Mouse (Mus musculus): ENCODE data around the gene Tcf15. TPM values are rescaled to one million over a fixed set of nuclear protein-coding genes. Genes with fewer than 3 reads are reported as not detected.

Gene Tcf15
- total and polyA plus RNA-seq, 2 experiments from 2014 or later, result 0.69 to 1.6 TPM

DNA sequence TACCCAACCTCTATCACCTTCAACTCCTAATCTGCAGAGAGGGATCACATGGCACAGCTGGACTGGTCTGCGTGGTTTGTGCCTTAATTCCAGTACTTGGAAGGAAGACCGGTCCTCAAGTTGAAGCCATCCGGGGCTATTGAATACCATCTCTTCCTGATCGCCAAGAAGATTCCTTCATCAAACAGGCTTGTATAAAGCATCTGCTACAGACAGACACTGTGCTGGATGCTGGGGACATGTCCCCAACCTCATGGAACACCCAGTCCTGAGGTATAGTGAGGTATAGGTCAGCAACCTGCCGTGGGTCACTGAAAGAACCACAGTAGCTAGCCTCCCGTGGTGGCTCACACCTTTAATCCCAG lies 34.4 kb downstream of the Tcf15 start:
- DNase-seq (no peak), ATAC-seq (no peak)
- H3K36me3 ChIP-seq (ENCODE audit: insufficient read depth), result no peaks in the 10 kb centered on the region
- no peak overlapping the region for H3K4me3 ChIP-seq (ENCODE audit: low read depth, low read length)
- 72% methylated on average over 6 of the region's 6 CpGs for WGBS
- no peaks in the 10 kb centered on the region for H3K27me3 ChIP-seq (ENCODE audit: insufficient read depth, low read length)
- no peak for TF ChIP-seq CTCF (IDR thresholded peaks at IDR 0.05; ENCODE audit: low read depth)
- H3K9me3 ChIP-seq (ENCODE audit: low read length), result no peaks in the 10 kb centered on the region
- no peak overlapping the region for H3K27ac ChIP-seq (ENCODE audit: low read depth, low read length)
- no peak overlapping the region for H3K9ac ChIP-seq
- H3K4me2 ChIP-seq (ENCODE audit: low read depth), result no peak overlapping the region
- H3K4me1 ChIP-seq (ENCODE audit: insufficient read depth), result no peaks in the 10 kb centered on the region

DNA sequence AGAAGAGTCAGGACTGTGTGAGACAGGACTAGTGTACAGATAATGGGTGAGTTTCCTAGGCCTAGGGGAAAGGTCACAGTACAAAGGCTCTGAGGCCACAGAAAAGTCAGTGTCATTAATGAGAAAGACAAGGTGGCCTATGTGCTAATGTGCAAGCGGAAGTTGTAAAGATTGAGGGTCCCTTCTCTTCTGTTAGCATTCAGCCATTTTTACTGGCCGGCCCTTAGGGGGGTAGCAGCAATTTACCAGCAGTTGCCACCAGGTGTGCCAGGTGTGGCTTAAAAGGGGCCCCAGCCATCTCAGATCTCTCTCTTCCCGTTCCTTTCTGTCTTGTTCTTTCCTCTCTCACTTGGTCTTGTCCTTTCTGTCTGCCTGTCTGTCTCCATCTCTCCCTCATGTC lies 35.0 kb downstream of the Tcf15 start:
- ATAC-seq (no peak), DNase-seq (no peak)
- H3K4me2 ChIP-seq (ENCODE audit: low read depth), result no peak overlapping the region
- no peak overlapping the region for H3K4me3 ChIP-seq (ENCODE audit: low read depth, low read length)
- H3K4me1 ChIP-seq (ENCODE audit: insufficient read depth), result no peaks in the 10 kb centered on the region
- H3K9me3 ChIP-seq (ENCODE audit: low read length), result no peaks in the 10 kb centered on the region
- WGBS, result 97% methylated on average over 3 of the region's 3 CpGs
- no peaks in the 10 kb centered on the region for H3K36me3 ChIP-seq (ENCODE audit: insufficient read depth)
- no peak overlapping the region for H3K9ac ChIP-seq
- no peak overlapping the region for H3K27ac ChIP-seq (ENCODE audit: low read depth, low read length)
- no peaks in the 10 kb centered on the region for H3K27me3 ChIP-seq (ENCODE audit: insufficient read depth, low read length)
- no peak for TF ChIP-seq CTCF (IDR thresholded peaks at IDR 0.05; ENCODE audit: low read depth)

DNA sequence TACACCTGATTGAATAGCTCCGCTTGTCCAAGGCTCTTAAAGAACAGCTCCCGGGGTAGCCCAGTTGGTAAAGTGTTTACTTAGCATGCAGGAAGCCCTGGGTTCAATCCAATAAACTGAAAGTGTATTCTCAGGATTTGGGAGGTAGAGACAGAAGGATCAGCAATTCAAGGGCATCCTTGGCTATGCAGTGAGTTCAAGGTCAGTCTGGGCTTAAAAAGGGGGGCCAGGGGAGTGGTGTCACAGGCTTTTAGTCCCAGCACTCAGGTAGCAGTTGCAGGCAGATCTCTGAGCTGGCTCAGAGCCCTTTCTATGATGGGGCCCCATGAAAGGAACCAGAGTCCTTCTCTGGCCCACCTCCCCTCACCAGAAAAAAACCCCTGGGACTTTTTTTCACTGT lies 35.9 kb downstream of the Tcf15 start:
- no peak for DNase-seq
- no peaks in the 10 kb centered on the region for H3K36me3 ChIP-seq (ENCODE audit: insufficient read depth)
- ATAC-seq, result no peak
- H3K4me3 ChIP-seq (ENCODE audit: low read depth, low read length), result no peak overlapping the region
- WGBS, result 77% methylated on average over 2 of the region's 2 CpGs
- H3K4me2 ChIP-seq (ENCODE audit: low read depth), result no peak overlapping the region
- no peak overlapping the region for H3K9ac ChIP-seq
- H3K9me3 ChIP-seq (ENCODE audit: low read length), result no peaks in the 10 kb centered on the region
- no peak overlapping the region for H3K27ac ChIP-seq (ENCODE audit: low read depth, low read length)
- no peaks in the 10 kb centered on the region for H3K4me1 ChIP-seq (ENCODE audit: insufficient read depth)
- TF ChIP-seq CTCF (IDR thresholded peaks at IDR 0.05; ENCODE audit: low read depth), result no peak
- H3K27me3 ChIP-seq (ENCODE audit: insufficient read depth, low read length), result no peaks in the 10 kb centered on the region

DNA sequence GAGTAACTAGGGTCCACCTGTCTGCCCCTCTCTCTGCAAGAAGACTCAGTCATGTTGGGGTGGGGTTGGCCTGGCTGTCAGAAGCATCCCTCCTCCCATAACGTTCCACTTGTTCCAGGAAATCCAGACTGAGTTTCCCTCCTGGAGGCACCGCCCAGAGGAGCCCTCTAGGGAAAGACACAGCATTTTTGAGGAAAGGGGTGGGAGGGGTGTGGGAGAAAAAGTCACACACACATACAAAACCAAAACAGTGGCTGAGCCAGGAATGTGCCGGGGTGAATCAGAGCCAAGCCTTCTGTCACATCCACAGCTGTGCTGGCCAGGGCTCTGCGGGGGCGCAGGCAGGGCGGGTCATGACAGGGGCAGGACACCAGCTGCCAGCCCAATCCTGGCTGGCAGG lies 37.0 kb downstream of the Tcf15 start:
- H3K4me1 ChIP-seq (ENCODE audit: insufficient read depth), result no peaks in the 10 kb centered on the region
- H3K4me2 ChIP-seq (ENCODE audit: low read depth), result no peak overlapping the region
- no peak for TF ChIP-seq CTCF (IDR thresholded peaks at IDR 0.05; ENCODE audit: low read depth)
- WGBS, result 54% methylated on average over 6 of the region's 6 CpGs
- H3K4me3 ChIP-seq (ENCODE audit: low read depth, low read length), result no peak overlapping the region
- no peaks in the 10 kb centered on the region for H3K27me3 ChIP-seq (ENCODE audit: insufficient read depth, low read length)
- ATAC-seq, result no peak
- H3K36me3 ChIP-seq (ENCODE audit: insufficient read depth), result no peaks in the 10 kb centered on the region
- no peaks in the 10 kb centered on the region for H3K9me3 ChIP-seq (ENCODE audit: low read length)
- H3K9ac ChIP-seq, result no peak overlapping the region
- no peak overlapping the region for H3K27ac ChIP-seq (ENCODE audit: low read depth, low read length)
- no peak for DNase-seq

DNA sequence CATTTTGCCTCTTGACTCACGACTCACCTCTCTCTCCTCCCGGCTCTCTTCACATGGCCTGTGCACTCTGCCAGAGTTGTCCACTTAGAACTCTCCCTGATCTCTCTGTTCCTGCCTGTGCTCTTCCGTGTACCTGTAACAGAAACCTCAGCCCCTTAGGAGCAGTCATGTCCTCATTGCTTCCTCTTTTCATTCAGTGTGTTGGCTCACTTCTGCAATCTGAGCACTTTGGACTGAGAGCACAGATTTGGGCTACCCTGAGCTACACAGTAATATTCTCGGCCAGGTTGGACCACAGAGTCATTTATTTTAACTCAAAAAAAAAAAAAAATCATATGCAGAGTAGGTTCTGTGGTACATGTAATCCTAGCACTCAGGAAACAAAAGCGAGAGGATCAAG lies 43.8 kb downstream of the Tcf15 start:
- no peaks in the 10 kb centered on the region for H3K9me3 ChIP-seq (ENCODE audit: low read length)
- no peak overlapping the region for H3K27ac ChIP-seq (ENCODE audit: low read depth, low read length)
- no peak overlapping the region for H3K9ac ChIP-seq
- TF ChIP-seq CTCF (IDR thresholded peaks at IDR 0.05; ENCODE audit: low read depth), result no peak
- H3K4me1 ChIP-seq (ENCODE audit: insufficient read depth), result no peaks in the 10 kb centered on the region
- H3K36me3 ChIP-seq (ENCODE audit: insufficient read depth), result no peaks in the 10 kb centered on the region
- no peak overlapping the region for H3K4me3 ChIP-seq (ENCODE audit: low read depth, low read length)
- no peak for ATAC-seq
- no peaks in the 10 kb centered on the region for H3K27me3 ChIP-seq (ENCODE audit: insufficient read depth, low read length)
- 90% methylated on average over 5 of the region's 5 CpGs for WGBS
- H3K4me2 ChIP-seq (ENCODE audit: low read depth), result no peak overlapping the region
- no peak for DNase-seq

DNA sequence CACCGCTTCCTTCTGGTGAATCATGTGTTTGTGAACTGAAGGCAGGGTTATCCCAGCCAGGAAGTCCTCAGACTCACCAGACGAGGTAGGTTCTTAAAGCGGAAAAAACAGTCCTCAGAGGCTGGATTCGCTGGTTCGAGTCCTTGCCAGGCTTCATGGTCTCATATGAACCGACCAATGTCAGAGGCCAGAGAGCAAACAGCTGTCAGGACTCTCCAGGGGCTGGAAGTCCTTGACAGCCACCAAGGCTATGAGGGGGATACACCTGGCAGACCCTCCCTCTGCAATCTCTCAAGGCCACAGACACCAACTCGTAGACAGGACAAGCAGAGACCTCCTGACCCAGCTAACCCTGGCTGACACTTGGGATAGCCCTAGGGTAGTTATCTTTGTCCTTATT lies 45.9 kb downstream of the Tcf15 start:
- no peak overlapping the region for H3K9ac ChIP-seq
- no peaks in the 10 kb centered on the region for H3K27me3 ChIP-seq (ENCODE audit: insufficient read depth, low read length)
- no peaks in the 10 kb centered on the region for H3K9me3 ChIP-seq (ENCODE audit: low read length)
- H3K4me1 ChIP-seq (ENCODE audit: insufficient read depth), result no peaks in the 10 kb centered on the region
- ATAC-seq, result no peak
- no peak for DNase-seq
- no peak for TF ChIP-seq CTCF (IDR thresholded peaks at IDR 0.05; ENCODE audit: low read depth)
- H3K27ac ChIP-seq (ENCODE audit: low read depth, low read length), result no peak overlapping the region
- H3K4me3 ChIP-seq (ENCODE audit: low read depth, low read length), result no peak overlapping the region
- H3K36me3 ChIP-seq (ENCODE audit: insufficient read depth), result no peaks in the 10 kb centered on the region
- WGBS, result 82% methylated on average over 7 of the region's 7 CpGs
- no peak overlapping the region for H3K4me2 ChIP-seq (ENCODE audit: low read depth)

DNA sequence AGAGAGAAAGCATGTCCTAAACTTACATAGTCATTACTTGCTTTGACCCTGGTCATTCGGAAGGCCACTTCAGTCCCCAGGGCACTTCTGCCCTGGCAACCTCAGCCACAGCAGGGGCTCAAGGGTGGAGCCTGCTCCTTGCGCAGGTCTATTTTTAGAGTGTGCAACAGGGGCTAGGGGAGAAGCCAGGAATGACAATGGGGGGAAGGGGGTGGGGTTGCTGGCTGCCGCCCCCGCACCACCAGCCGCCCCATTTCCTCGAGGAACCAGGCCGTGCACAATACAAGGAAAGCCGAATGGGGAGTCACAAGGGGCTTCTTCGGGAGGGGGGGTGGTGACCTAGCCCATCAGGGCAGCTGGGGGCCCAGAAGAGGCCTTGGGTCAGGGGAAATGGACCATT lies 46.3 kb downstream of the Tcf15 start:
- 65% methylated on average over 9 of the region's 9 CpGs for WGBS
- H3K27me3 ChIP-seq (ENCODE audit: insufficient read depth, low read length), result no peaks in the 10 kb centered on the region
- H3K9me3 ChIP-seq (ENCODE audit: low read length), result no peaks in the 10 kb centered on the region
- DNase-seq, result no peak
- no peak overlapping the region for H3K27ac ChIP-seq (ENCODE audit: low read depth, low read length)
- H3K4me1 ChIP-seq (ENCODE audit: insufficient read depth), result no peaks in the 10 kb centered on the region
- H3K36me3 ChIP-seq (ENCODE audit: insufficient read depth), result no peaks in the 10 kb centered on the region
- no peak overlapping the region for H3K4me2 ChIP-seq (ENCODE audit: low read depth)
- H3K9ac ChIP-seq, result no peak overlapping the region
- H3K4me3 ChIP-seq (ENCODE audit: low read depth, low read length), result no peak overlapping the region
- no peak for ATAC-seq
- no peak for TF ChIP-seq CTCF (IDR thresholded peaks at IDR 0.05; ENCODE audit: low read depth)

DNA sequence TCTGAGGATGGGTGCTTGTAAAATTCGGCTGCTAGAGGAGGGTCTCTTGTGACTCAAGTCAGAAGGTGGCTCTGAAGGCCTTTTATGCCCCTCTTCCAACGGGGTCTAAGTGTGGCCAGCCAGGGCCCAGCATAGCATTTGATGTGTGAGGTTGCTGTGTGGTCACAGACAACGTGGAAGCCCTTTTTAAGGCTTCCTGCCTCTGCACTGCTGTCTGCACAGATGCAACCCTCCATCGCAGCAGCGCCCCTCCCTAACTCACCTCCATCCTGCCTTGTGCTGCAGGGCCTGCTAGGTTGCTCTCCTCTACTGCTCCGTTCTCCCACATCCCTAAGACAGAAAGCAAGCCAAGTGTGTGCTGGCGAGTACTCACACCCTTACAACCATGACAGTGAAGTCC lies 46.8 kb downstream of the Tcf15 start:
- Histone ChIP-seq H3K27ac (ENCODE audit: low read depth, low read length) (no peak overlapping the region), H3K36me3 (ENCODE audit: insufficient read depth) (no peaks in the 10 kb centered on the region), H3K9ac (no peak overlapping the region), H3K4me3 (ENCODE audit: low read depth, low read length) (no peak overlapping the region), H3K27me3 (ENCODE audit: insufficient read depth, low read length) (no peaks in the 10 kb centered on the region), H3K4me1 (ENCODE audit: insufficient read depth) (no peaks in the 10 kb centered on the region), H3K9me3 (ENCODE audit: low read length) (no peaks in the 10 kb centered on the region), H3K4me2 (ENCODE audit: low read depth) (no peak overlapping the region)
- no peak for ATAC-seq
- TF ChIP-seq CTCF (IDR thresholded peaks at IDR 0.05; ENCODE audit: low read depth), result no peak
- no peak for DNase-seq
- whole genome bisulfite sequencing, result 74% methylated on average over 7 of the region's 7 CpGs
